Mouse (Mus musculus) retina, postnatal 1 day (tissue): Measurements from ENCODE around the gene Brox.
"Not testable (repeated sequence)": the region's sequence is repeated elsewhere in the genome, so short reads cannot be mapped to it uniquely, and the experiment has no call there.

Experiments
- DNase-seq: peaks from one replicate; pipeline ENCODE4 v3.0.0-alpha.2; 2012

Brox gene

DNA sequence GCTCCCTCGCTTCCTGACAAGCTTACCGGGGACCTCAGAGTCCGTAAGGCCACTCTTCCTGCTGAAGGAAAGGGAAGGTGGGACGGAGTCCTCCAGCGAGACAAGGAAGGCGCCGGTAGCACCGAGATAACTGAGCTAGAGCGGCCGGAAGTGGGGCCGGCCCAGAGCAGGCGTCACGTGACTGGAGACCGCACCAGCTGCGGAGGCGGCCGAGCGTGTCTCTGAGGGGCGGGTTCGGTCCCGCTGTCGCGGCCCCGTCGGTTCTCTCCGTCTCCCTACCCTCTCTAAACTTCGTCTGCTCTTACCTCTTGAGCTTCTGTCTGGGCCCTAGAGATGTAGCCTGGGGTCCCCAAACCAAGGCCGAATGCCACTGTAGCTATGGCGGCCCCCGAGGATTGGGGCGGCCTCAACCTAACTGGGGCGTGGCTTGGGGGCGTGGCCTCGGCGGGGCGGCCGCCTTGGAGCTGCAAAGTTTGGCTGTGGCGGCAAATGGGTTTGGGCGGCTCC, at the start of gene Brox:
TSS of gene Brox (minus strand) at position 393 of the 507 bp plus-strand sequence.
- DNase-seq = peak; percentile 96

DNA sequence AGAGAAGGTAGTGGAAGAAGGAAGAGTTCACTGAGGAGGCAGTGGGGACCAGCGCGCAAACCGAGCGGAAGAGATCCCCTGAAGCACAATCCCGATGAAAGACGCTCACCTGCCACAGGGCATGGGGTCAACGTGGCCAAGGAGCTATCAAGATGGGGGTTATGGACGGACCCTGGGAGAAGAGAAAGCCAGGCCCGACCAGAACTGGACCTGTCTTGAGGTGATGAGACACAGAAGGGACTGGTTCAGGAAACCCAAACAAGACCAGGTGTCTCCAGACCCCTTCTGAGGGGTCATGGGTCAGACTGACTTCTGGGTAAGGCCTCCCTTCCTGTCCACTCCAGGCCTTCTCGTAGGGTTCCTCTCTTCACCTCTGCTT, 48.7 kb upstream of the Brox start:
- DNase-seq = no peak

DNA sequence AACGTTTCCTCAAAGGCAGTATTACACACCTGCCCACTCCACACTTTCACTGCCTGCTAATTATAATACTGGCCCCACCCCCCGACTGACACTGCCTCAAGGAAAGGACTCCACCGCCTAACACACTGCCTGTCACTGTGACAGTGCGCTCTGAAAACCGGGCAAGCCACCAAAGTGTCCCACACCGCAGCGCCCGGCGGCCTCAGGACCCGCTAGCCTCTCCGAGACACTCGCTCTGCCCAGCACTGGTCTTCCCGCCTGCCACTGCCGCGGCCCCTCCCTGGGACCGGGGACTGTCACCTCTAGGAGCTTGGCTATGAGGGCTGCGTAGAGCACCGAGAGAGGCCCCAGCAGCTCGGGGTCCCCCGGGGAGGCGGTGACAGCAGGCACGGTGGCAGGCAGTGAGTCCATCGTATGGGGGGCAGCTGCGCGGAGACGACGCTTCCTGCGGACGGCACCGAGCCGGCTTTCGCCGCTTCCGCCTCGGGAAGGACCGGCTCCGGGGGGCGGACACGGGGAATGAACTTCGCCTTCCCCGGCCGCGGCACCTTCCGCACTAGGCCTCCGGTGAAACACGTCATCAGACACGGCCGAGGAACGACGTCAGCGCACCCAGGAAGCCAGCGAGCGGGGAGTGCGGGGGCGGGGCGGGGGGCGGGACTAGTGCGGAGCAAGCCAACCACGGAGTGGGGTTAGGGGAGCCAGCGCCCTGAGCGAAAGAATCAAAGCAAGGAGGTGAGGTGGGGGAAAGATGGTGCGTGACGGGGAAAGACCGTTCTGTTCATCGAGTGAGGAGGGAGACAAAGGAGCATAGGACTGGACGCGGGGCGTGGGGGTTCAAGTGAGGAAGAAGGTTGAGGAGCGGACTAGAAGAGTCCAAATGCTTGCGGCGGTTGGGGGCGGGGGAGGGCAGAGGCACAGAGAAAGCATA, 48.1 kb upstream of the Brox start:
- peak; percentile 93 for DNase-seq

DNA sequence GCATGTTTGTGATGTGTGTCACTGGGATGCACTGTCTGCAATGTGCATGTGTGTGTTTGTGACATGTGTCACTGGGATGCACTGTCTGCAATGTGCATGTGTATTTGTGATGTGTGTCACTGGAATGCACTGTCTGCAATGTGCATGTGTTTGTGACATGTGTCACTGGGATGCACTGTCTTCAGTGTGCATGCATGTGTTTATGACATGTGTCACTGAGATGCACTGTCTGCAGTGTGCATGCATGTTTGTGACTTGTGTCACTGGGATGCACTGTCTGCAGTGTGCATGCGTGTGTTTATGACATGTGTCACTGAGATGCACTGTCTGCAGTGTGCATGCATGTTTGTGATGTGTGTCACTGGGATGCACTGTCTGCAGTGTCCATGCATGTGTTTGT, 45.8 kb upstream of the Brox start:
- DNase-seq = not testable (repeated sequence)

DNA sequence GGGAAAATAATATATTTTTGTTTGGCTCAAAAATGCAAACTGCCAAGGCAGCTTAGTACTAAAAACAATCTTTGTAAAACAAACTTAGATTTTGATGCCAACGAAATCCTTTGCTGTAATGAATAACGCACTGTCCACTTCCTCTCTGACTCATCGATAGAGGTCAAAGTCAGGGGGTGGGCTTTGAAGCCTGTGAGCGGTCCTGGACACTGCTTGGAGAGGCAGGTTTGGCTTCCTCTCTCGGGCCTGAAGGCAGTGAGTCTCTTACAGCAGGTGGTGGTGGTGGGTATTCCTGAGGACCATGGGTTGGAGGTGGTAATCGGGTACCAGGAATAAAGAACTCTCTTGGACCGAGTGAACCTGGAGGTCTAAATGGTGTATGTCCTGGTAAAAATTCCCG, 30.1 kb upstream of the Brox start:
- no peak for DNase-seq

DNA sequence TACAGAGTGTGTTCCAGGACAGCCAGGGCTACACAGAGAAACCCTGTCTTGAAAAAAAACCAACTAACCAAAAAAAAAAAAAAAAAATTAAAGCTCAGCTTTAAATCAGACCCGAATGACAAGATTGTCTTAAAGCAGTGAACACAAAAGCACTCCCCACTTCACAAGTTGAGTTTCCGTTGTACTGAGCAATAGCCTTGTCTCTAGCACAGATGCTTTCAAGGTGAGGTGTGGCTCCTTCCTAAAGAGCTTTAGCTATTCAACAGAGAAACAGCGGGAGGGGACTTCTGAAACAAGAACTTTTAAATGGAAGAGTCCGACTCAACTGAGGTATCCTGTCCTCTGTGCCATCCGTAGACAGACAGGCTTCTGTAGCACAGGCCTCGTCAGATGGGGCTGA, 27.4 kb upstream of the Brox start:
- DNase-seq = no peak

DNA sequence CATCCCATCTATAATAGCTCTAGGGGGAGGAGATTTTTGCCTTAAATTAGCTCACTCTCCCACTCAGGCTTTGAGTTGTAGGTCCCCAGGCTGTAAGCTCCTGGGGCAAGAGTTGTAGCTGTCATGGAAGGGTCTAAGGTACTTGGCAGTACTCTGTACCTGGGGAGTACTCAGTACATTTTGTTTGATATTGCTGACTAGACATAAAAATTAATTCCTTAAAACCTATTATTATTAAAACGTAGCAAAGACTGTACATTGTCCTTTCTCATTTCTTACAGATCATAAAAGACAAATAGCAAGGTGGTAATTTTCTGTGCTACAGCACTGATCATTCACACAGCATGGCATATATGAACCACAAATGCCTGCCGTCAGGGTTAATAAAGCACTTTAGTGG, 26.9 kb upstream of the Brox start:
- DNase-seq = no peak

DNA sequence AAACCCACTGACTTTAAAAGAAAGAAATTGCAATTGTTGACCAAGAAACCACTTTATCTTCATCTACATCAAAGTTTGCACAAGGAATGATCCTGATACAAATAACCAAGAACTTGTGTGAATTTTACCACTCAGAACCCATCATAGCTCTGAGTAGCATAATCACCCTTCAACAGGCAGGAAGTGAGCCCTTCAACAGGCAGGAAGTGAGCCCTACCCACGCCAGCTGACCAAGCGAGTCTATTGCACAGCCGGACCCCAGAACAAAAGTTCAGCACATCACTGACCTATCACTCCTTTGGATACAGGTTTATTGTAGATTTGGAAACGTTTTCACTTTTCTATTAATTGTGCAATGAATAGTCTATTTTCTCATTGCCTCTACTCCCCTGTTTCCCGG, 25.4 kb upstream of the Brox start:
- not testable (repeated sequence) for DNase-seq

DNA sequence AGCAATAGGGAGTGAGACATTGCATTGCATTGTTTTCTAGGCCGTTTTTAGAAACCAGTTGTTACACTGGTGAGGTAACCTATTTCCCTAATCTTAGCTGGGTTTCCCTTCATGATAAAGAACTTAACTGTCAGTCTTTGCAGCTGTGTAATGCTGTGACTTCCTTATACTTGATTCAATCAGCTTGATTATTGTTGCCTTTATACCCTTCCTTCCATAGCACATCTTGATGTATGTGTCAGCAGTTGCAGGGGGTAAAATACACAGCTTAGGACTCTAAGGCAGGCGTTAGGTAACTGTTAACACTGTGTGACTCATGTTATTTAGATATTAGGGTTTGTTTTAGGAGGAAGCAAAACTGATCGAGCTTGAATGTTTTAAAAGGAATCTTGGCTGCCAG, 23.6 kb upstream of the Brox start:
- no peak for DNase-seq

DNA sequence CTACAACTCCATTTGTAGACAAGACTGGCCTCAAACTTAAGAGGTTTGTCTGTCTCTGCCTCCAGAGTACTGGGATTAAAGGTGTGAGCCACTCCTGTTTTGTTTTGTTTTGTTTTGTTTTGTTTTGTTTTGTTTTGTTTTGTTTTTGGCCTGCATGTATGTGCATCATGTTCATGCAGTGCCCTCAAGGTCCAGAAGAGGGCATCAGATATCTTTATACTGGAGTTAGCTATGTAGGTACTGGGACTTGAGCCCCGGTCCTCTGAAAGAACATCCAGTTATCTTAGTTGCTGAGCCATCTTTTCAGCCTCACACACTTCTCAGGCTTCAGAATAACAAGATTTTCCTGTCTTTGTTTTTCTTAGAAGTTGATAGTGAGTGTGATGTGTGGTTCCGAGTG, 18.7 kb upstream of the Brox start:
- DNase-seq = peak; percentile 21

DNA sequence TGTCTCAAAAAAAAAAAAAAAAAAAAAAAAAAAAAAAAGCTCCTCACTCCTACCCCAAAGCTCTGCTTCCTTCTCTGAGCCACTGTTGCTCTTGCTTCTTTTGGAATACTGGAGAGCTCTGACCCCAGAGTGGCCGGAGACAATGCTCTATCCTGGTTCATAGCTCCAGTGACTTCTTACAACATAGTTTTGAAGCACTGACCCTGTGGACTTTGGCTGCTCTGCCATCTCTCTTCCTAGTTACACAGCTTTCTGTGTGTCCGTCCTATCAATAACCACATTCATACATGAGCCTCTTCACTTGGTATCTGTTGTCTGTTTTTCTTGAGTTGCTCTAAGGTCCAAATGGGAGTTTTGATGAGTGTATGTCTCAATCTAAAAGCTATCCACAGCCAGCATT, 15.0 kb upstream of the Brox start:
- no peak for DNase-seq

DNA sequence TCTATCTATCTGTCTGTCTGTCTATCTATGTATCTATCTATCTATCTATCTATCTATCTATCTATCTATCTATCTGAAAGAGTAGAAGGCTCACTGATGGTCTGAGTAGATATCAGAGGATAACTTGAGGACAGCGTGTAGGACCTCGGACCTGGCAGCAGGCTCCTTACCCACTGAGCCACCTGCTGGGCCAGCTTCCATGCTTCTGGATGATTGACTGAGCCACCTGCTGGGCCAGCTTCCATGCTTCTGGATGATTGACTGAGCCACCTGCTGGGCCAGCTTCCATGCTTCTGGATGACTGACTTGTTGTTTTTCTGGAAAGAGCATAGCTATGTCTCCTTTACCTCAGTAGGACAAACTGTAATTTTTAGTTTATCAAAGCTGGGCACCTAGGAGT, 12.5 kb upstream of the Brox start:
- DNase-seq = not testable (repeated sequence)

DNA sequence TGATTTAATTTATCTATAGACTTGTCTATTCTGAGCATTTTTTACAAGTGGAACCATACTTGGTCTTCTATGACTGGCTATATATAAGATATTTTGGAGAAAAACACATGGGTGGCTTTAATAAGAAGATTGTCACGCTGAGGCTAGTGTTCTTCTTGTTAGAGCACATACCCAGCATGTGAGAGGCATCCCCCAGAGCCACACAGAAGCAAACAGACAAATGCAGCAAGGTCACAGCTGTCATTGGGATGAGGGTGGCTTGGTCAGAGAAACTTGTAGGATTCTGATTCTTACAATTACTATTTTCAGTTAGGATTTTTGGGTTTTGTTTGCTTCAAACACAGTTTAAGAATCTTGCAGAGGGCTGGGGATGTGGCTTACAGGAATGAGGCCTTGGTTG, 11.4 kb upstream of the Brox start:
- no peak for DNase-seq

DNA sequence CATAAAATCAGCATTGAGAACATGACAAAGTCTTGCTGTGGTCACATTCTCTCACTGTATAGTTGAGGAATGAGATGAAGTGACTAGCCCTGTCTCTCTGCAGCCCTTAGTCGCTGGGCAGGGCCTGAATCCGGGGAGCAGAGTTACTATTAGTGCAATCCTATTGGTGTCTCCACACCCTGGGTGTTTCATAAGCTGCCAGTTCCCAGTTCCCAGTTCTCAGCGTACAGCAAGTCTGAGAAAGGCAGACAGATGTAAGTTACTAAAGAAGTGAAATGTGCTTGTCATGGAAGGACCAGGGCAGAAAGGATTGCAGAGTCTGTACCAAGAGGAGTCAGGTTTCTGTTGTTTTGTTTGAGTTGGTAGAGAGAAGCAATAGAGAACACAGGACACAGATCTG, 10.5 kb upstream of the Brox start:
- DNase-seq = no peak

DNA sequence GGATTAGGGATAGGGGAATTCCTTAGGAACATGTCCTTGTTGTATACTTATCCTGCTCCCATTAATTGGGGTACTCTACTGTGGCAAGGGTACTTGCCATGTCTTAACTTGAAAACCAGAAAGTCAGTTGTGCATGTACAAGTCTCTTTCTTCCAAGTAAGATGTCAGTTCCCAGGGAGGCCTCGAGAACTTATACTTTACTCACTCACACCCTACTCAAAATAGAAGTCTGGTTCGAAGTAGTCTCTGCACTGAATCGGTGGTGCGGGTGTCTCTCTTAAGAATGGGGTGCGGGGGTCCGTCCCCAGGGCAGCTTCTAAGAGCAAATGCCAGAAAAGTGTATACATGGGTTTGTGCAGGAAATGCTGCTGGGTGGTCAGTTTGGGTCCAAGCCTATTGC, 2.1 kb upstream of the Brox start:
- DNase-seq = peak; percentile 89

DNA sequence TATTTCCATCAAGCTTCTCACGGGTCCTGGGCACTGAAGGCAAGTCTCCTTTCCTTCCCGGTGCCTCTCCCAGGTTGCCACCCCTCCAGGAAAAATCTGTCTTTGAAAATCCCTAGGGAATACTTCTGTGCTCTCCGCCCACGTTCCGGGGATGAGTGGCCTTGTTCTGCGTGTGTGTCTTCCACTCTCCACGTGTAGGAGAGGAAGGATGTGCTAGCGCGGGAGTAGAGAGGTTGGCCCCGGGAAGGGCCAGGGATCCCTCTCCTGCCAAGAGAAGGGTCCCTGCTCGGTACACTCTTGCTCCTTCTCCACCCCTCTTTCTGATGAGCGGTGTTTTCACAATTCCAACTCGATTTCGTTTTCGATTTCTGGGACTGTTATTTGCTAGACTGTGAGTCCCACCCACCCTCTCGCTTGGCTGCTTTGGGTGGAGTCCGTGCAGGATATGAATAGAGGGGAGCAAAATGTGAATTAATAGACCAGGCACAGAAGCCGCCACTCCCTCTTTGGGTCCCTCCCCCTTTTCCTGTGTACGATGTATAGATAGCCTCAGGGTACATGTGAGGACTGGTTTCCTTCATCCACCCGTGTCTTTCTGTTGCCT, 919 bp upstream of the Brox start:
- DNase-seq = peak; percentile 48

DNA sequence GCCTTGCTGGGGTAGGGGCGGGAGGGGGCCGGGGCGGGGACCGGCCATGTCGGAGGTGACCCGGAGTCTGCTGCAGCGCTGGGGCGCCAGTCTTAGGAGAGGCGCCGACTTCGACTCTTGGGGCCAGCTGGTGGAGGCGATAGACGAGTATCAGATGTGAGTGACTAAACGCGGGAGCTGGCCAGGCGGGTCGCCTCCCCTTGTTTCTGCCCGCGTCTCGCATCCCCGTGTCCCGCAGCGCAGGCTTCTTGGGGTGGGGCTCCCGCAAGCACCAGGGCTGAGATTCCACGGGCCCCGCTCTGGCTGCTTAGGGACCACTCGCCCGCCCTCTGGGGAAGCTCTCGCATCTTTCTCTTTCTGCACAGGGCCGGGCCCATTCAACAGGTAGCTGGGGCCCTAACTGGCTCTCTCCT, 410 bp upstream of the Brox start:
- DNase-seq = no peak

DNA sequence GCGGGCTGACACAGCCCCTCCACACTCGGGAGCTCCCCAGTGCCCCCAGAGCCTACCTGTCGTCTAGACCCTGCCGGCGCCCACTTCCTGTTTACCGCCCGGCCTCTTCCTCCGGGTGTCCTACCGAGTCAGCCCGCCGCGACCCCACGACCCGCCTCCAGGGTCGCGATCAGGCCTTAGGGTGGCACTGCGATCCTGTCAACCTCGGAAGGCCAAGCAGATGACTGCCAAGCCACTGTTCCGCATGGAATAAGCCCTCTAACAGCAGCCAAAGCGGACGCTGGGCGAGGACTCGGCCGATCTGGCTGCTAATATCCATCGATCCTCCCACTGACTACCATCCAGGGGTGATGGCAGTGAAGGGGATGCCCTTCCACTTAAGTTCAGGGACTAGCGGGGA, 604 bp downstream of the Brox start, which contains the start of gene Aida:
TSS of gene Aida (plus strand) at position 126 of the 400 bp plus-strand sequence.
- no peak for DNase-seq

DNA sequence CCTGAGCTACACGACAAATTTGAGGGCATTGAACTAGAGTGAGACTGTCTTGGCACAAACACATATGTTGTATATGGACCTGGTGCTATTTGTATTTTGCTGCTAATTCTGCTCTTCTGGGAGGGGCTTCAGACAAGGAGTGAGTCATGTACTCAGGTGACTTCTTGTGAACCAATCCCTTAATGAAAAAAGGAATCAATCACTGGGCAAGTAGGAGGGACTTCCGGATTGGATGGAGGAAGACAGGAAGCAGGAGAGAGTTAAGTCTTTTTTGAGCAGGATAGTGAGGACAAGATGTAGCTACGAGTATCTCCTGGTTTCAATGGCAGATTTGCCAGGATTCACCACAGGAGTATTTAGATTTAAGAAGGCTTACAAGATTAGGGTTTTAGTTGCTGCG, 7.5 kb downstream of the Brox start:
- no peak for DNase-seq

DNA sequence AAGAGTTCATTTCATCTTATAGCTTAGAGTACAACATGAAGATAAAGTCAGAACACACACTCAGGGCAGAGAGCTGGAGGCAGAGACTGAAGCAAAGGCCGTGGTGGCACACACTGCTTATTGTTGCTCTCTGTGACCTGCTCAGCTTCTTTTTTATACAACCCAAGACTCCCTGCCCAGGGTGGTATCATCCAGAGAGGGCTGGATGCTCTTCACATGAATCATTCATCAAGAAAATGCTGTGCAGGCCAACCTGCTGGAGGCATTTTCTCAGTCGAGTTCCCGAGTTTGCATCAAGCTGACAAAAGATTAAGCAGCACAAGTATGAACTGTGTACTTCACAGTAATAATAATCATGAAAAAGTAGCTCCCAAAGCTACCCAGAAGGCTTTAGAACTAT, 8.7 kb downstream of the Brox start:
- no peak for DNase-seq

DNA sequence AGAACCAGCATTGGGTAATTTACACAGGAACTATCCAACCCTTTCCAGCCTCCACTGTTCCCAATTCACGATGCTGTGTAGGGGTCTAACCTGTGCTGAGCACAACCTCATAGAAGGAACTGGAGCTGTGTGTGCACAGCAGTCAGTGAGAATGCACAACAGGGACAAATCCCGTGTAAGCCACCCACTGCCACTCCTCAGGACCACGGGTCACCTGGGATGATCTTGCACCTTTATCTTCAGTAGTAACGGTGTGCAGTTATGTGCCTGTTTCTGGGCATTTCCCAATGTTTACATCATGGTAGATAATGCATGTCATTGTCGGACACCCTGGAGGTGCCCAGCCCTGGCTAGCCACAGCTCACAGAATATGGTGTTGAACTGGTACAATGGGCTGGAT, 21.3 kb downstream of the Brox start:
- DNase-seq = no peak

DNA sequence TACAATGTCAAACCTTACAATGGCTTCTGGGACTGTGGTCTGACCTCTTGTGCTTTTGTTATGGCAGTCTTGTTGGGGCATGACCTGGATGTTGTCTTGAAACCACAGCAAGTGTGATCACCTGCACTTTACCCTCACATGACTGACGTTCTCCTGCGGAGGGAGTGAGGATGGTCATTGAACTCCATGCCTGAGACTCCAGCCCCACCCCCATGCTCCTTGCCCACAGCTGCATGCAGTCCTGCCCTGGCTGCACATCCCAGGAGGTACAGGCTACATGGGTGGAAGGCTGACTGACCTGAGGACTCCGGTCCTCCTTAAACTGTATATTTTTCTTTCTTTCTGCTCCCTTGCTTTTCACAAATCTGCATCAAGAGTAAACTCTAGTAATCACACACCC, 22.7 kb downstream of the Brox start:
- DNase-seq = no peak

DNA sequence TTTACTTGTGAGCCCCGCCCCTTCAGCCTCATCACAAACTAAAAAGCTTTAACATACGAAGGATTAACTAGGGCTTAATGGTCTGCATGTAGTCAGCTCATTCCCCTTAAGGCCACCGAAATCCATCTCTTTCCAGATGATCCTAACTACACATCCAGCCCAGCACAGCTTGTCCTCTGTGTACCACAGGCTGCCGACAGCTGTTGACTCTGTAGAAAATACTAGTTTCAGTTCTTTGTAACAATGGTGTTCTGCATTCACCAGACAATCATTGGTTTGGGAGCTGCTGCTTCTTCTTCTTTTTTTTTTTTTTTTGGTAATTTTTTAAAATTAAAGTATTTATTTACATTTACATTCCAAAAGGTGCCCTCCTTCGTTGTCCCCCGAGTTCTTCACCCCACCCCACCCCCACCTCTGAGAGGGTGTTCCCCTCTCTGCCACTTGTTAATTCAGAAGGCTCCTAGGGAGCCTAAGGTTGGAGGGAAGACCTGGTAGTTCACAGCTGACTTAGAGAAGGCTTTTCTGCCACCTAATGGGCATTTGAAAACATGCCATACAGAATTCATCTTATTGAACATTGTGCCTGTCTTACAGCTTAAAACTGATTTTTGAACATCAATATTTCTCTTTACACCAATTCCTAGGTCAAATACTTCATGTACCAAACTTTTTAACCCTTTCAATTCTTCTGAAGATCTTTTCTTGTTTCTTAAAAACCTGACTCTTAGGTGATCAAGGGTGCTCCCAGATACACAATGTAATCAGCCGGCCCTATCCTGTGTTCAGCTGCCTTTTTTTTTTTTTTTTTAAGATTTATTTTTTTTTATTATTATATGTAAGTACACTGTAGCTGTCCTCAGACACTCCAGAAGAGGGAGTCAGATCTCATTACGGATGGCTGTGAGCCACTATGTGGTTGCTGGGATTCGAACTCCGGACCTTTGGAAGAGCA, 23.9 kb downstream of the Brox start:
- peak; percentile 67 for DNase-seq
